Mouse (Mus musculus) duodenum, adult 2 months (tissue): ENCODE results near the gene Adra1d. TPM values are rescaled to one million over a fixed set of nuclear protein-coding genes. Genes with fewer than 3 reads are reported as not detected.

ENCODE experiments used
- polyA plus RNA-seq: library from polyadenylated mRNA; depleted of rRNA; stranded (reverse); fragments of >200 nt; gene quantifications from 2 replicates; pipeline ENCODE4 v1.2.3, GENCODE M21; 2012; ENCODE audit warnings: low replicate concordance; rRNA removed

The Adra1d gene
- 0.33 and 0.87 TPM in 2 replicates for polyA plus RNA-seq

GRCm38 (mm10) chr2:131561891-131562585, at the start of gene Adra1d:
TSS of gene Adra1d (minus strand) at chr2:131562283.

Other genes with a start within 250 kb of the Adra1d start
- gene Rnf24, start 209.4 kb downstream of the Adra1d start, polyA plus RNA-seq, result 1.0 and 1.1 TPM in 2 replicates
- gene Smox, start 70.8 kb downstream of the Adra1d start, polyA plus RNA-seq, result 21.5 and 23.3 TPM in 2 replicates